Mouse (Mus musculus) heart, embryonic 10.5 days (tissue): ENCODE results near the gene Phf23. TPM values are rescaled to one million over a fixed set of nuclear protein-coding genes. Genes with fewer than 3 reads are reported as not detected.
A peak's percentile ranks its signal among the peaks of the same experiment; 100 is the strongest.

Experiments
- DNase-seq: peaks from one replicate; pipeline ENCODE4 v3.0.0-alpha.2; 2017; ENCODE audit warnings: low spot score
- H3K27ac ChIP-seq: fragments of 300-500 bp; sonication (generic); 2 replicates; pipeline ENCODE4 v1.5.1; 2016; ENCODE audit warnings: mild to moderate bottlenecking
- H3K27me3 ChIP-seq: fragments of 300-500 bp; sonication (generic); 2 replicates; pipeline ENCODE4 v1.6.1; 2016; ENCODE audit warnings: mild to moderate bottlenecking; ENCODE audit not compliant: poor library complexity, insufficient read depth, severe bottlenecking
- H3K36me3 ChIP-seq: fragments of 300-500 bp; sonication (generic); 2 replicates; pipeline ENCODE4 v1.6.1; 2016; ENCODE audit warnings: mild to moderate bottlenecking, moderate library complexity
- H3K4me1 ChIP-seq: fragments of 300-500 bp; sonication (generic); 2 replicates; pipeline ENCODE4 v1.6.1; 2016; ENCODE audit warnings: mild to moderate bottlenecking
- H3K4me3 ChIP-seq: fragments of 300-500 bp; sonication (generic); 2 replicates; pipeline ENCODE4 v1.5.1; 2016; ENCODE audit warnings: mild to moderate bottlenecking, moderate library complexity
- H3K9me3 ChIP-seq: fragments of 300-500 bp; sonication (generic); 2 replicates; pipeline ENCODE4 v1.6.1; 2016; ENCODE audit warnings: mild to moderate bottlenecking, moderate library complexity
- WGBS: fragments of 180-500 bp; shearing (Covaris S2); methylation state at CpG from one replicate; pipeline ENCODE4 v1.1.7; 2016; 5-methylcytosine and 5-hydroxymethylcytosine counted together
- microRNA counts: library from miRNA; unstranded; fragments of <30 nt; microRNA quantifications from one replicate; lab custom pipeline; 2017
- microRNA-seq: library from miRNA; unstranded; fragments of <30 nt; microRNA quantifications from one replicate; pipeline ENCODE4, GENCODE M21; 2017
- polyA plus RNA-seq: library from polyadenylated mRNA; unstranded; fragments of >200 nt; fragmentation: Nextera tagmentation; extraction: Ambion mirVana; gene quantifications from 2 replicates; pipeline ENCODE4 v1.2.1, GENCODE M21; 2016

The Phf23 gene
- polyA plus RNA-seq, 1 experiment from 2014 or later, result 73.3 TPM

DNA sequence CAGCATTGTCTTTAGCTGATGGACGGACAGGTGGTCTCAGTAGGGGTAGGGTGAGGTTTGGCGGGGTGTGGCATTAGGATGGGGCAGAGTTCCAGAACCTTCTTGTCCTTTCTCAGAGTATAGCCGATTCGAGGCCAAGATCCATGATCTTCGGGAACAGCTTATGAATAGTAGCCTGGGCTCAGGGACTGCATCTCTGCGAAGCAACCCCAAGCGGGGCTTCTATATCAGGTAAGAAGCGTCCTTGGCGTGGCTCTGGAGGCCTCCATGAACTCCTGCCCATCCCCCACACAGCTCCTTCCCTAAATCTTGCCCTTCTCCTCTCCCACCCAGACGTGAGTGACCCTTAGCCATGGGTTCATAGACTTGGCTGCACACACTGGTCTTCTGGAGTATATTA lies 44.1 kb downstream of the Phf23 start:
- H3K4me3 ChIP-seq, result no peak overlapping the region
- peaks cover under 1% of the 10 kb centered on the region for H3K4me1 ChIP-seq
- no peaks in the 10 kb centered on the region for H3K27me3 ChIP-seq
- peaks cover 63% of the 10 kb centered on the region for H3K36me3 ChIP-seq
- no peak overlapping the region for H3K27ac ChIP-seq
- DNase-seq, result no peak
- H3K9me3 ChIP-seq, result no peaks in the 10 kb centered on the region
- 89% methylated on average over 10 of the region's 10 CpGs for WGBS

- no peak overlapping the region for H3K27ac ChIP-seq
- 76% methylated on average over 7 of the region's 7 CpGs for WGBS
- no peak for DNase-seq
- no peaks in the 10 kb centered on the region for H3K9me3 ChIP-seq
- no peak overlapping the region for H3K4me3 ChIP-seq
- H3K4me1 ChIP-seq, result peaks cover 5% of the 10 kb centered on the region
- H3K27me3 ChIP-seq, result no peaks in the 10 kb centered on the region
- H3K36me3 ChIP-seq, result peaks cover 66% of the 10 kb centered on the region
Observed at GRCm38 (mm10) chr11:70040184-70040583, 44.6 kb downstream of the Phf23 start.

DNA sequence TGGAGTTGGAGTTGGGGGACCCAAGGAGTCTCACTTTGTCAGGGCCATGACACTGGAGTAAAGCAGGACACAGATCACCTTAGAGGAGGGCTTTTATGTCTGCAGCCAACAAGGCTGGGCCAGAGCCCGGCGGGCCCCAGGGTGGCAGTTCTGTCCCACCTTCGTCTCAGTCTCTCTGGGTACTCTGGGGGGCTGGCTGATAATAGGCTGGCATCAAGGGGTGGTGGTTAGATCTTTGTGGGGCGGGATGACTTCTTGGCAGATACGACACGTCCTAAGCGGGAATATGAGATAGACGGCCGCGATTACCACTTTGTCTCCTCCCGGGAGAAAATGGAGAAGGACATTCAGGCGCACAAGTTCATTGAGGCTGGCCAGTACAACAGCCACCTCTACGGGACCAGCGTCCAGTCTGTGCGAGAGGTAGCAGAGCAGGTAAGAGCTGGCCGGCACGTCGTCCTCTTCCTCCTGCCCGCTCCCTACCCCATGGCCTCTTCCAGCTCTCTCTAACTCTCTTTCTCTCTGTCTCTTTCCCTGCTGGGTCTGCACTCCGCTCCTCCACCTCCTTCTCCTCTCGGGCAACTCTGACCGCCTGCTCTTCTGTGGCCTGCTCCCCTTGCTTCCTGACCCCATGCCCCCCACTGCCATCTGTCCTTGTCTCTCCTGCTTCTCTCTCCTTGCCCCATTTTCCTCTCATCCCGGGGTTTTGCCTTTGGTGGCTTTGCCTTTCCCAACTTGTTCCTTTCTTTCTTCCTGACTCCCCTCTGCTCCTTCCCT lies 46.9 kb downstream of the Phf23 start:
- no peak overlapping the region for H3K4me3 ChIP-seq
- 88% methylated on average over 23 of the region's 23 CpGs for WGBS
- peaks cover 61% of the 10 kb centered on the region for H3K36me3 ChIP-seq
- H3K27ac ChIP-seq, result no peak overlapping the region
- H3K27me3 ChIP-seq, result no peaks in the 10 kb centered on the region
- H3K4me1 ChIP-seq, result peaks cover 5% of the 10 kb centered on the region
- no peaks in the 10 kb centered on the region for H3K9me3 ChIP-seq
- no peak for DNase-seq

- Histone ChIP-seq H3K36me3 (peaks cover 61% of the 10 kb centered on the region), H3K27ac (no peak overlapping the region), H3K4me3 (no peak overlapping the region), H3K9me3 (no peaks in the 10 kb centered on the region), H3K27me3 (no peaks in the 10 kb centered on the region), H3K4me1 (peaks cover 5% of the 10 kb centered on the region)
- no peak for DNase-seq
- WGBS, result 80% methylated on average over 7 of the region's 7 CpGs
Observed at GRCm38 (mm10) chr11:70043665-70044064, 48.1 kb downstream of the Phf23 start.

DNA sequence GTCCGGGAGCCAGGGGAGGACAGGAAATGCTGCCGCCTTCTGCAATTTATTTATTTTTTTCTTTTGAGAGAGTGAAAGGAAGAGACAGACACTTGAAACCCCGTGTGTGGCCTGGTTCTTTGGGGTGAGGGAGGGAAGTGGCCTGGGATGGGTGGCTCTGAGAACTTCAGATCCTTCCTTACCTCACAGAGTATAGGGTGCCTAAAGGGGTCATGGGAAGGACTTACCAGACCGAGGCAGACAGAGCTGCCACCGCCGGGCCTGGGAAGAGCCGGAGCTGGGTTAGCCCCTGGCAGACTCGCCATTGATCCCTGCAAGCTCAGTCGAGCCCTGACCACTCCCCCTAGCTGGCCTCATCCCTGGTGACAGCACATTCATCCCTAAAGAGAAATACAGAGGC lies 49.9 kb downstream of the Phf23 start:
- Histone ChIP-seq H3K9me3 (no peaks in the 10 kb centered on the region), H3K36me3 (peaks cover 44% of the 10 kb centered on the region), H3K27ac (no peak overlapping the region), H3K4me3 (no peak overlapping the region), H3K27me3 (no peaks in the 10 kb centered on the region; the same call in 1 of the 2 replicates), H3K4me1 (peaks cover 8% of the 10 kb centered on the region)
- no peak for DNase-seq
- 50% methylated on average over 9 of the region's 9 CpGs for WGBS

- Histone ChIP-seq H3K27me3 (peaks cover 18% of the 10 kb centered on the region; the same call in 1 of the 2 replicates), H3K4me3 (no peak overlapping the region), H3K9me3 (no peaks in the 10 kb centered on the region), H3K4me1 (peaks cover 10% of the 10 kb centered on the region), H3K36me3 (peaks cover 6% of the 10 kb centered on the region), H3K27ac (no peak overlapping the region)
- no peak for DNase-seq
- 76% methylated on average over 6 of the region's 6 CpGs for WGBS
Observed at GRCm38 (mm10) chr11:70049366-70049765, 53.8 kb downstream of the Phf23 start.

MicroRNA genes within 50 kb of the gene (microRNA counts, 519-probe panel; counts per million panel counts)
- not detected for microRNA mmu-miR-324-3p (lab: Ali Mortazavi, UCI)
- 3,195 counts per million, percentile 14 among the panel's probes with 10 or more counts for microRNA mmu-miR-324-5p (lab: Ali Mortazavi, UCI)

Small RNA genes within 50 kb of the gene (microRNA-seq; reads per million reads assigned to microRNA genes)
- gene Gm44349, result not detected
- gene Mir324, result 2,292 reads per million, percentile 86 among the genes with 10 or more reads in this experiment

Other genes starting within 250 kb of the Phf23 start
- 24.9 and 29.6 TPM in 2 replicates for gene Polr2a, start 237.1 kb upstream of the Phf23 start, polyA plus RNA-seq
- 0.16 TPM in 1 of 2 replicates, not detected in the other for gene Slc35g3, start 233.8 kb upstream of the Phf23 start, polyA plus RNA-seq
- gene Zbtb4, start 229.9 kb upstream of the Phf23 start, polyA plus RNA-seq, result 1.7 and 2.4 TPM in 2 replicates
- gene Chrnb1, start 199.8 kb upstream of the Phf23 start, polyA plus RNA-seq, result 3.9 and 4.9 TPM in 2 replicates
- gene Fgf11, start 193.9 kb upstream of the Phf23 start, polyA plus RNA-seq, result 0.97 and 1.1 TPM in 2 replicates
- 1.5 and 1.8 TPM in 2 replicates for gene Tmem102, start 190.2 kb upstream of the Phf23 start, polyA plus RNA-seq
- not detected in 2 replicates for gene Gm39566, start 180.5 kb upstream of the Phf23 start, polyA plus RNA-seq
- gene Spem2, start 177.3 kb upstream of the Phf23 start, polyA plus RNA-seq, result 0.08 TPM in 1 of 2 replicates, not detected in the other
- gene Spem1, start 173.6 kb upstream of the Phf23 start, polyA plus RNA-seq, result not detected in 2 replicates
- 1.3 and 3.7 TPM in 2 replicates for gene Nlgn2, start 158.0 kb upstream of the Phf23 start, polyA plus RNA-seq
- gene Tmem256, start 157.3 kb upstream of the Phf23 start, polyA plus RNA-seq, result 294 and 327 TPM in 2 replicates
- gene Plscr3, start 149.4 kb upstream of the Phf23 start, polyA plus RNA-seq, result 72.7 and 74.5 TPM in 2 replicates
- gene Tnk1, start 137.0 kb upstream of the Phf23 start, polyA plus RNA-seq, result 0.28 and 1.2 TPM in 2 replicates
- not detected in 2 replicates for gene Tmem95, start 117.8 kb upstream of the Phf23 start, polyA plus RNA-seq
- 5.0 and 6.2 TPM in 2 replicates for gene Kctd11, start 114.4 kb upstream of the Phf23 start, polyA plus RNA-seq
- 10.6 and 16.2 TPM in 2 replicates for gene Acap1, start 100.2 kb upstream of the Phf23 start, polyA plus RNA-seq
- 5.5 and 8.7 TPM in 2 replicates for gene 2810408A11Rik, start 94.8 kb upstream of the Phf23 start, polyA plus RNA-seq
- 8.3 and 12.7 TPM in 2 replicates for gene Neurl4, start 94.7 kb upstream of the Phf23 start, polyA plus RNA-seq
- 55.2 and 69.4 TPM in 2 replicates for gene Gps2, start 81.9 kb upstream of the Phf23 start, polyA plus RNA-seq
- 2,011 and 2,470 TPM in 2 replicates for gene Eif5a, start 73.8 kb upstream of the Phf23 start, polyA plus RNA-seq
- 1.8 and 2.1 TPM in 2 replicates for gene Ybx2, start 60.0 kb upstream of the Phf23 start, polyA plus RNA-seq
- 17.8 and 24.1 TPM in 2 replicates for gene Slc2a4, start 47.6 kb upstream of the Phf23 start, polyA plus RNA-seq
- 4.7 and 22.3 TPM in 2 replicates for gene Cldn7, start 31.0 kb upstream of the Phf23 start, polyA plus RNA-seq
- gene Ctdnep1, start 14.6 kb upstream of the Phf23 start, polyA plus RNA-seq, result 20.5 and 23.8 TPM in 2 replicates
- gene Elp5, start 13.3 kb upstream of the Phf23 start, polyA plus RNA-seq, result 135 and 147 TPM in 2 replicates
- gene Gabarap, start 4.6 kb upstream of the Phf23 start, polyA plus RNA-seq, result 365 and 379 TPM in 2 replicates
- 29.5 and 40.3 TPM in 2 replicates for gene Dvl2, start 4.8 kb downstream of the Phf23 start, polyA plus RNA-seq
- gene Acadvl, start 19.6 kb downstream of the Phf23 start, polyA plus RNA-seq, result 79.1 and 102 TPM in 2 replicates
- 5.7 and 9.3 TPM in 2 replicates for gene Dlg4, start 21.2 kb downstream of the Phf23 start, polyA plus RNA-seq
- gene Asgr1, start 58.3 kb downstream of the Phf23 start, polyA plus RNA-seq, result 0.23 and 0.93 TPM in 2 replicates
- 0.17 and 1.1 TPM in 2 replicates for gene Asgr2, start 96.9 kb downstream of the Phf23 start, polyA plus RNA-seq
- 0.28 and 0.59 TPM in 2 replicates for gene Mgl2, start 134.6 kb downstream of the Phf23 start, polyA plus RNA-seq
- 0.31 TPM in 1 of 2 replicates, not detected in the other for gene Clec10a, start 160.4 kb downstream of the Phf23 start, polyA plus RNA-seq
- 0.51 and 2.4 TPM in 2 replicates for gene Slc16a11, start 217.0 kb downstream of the Phf23 start, polyA plus RNA-seq
- 10.0 and 10.4 TPM in 2 replicates for gene Slc16a13, start 225.3 kb downstream of the Phf23 start, polyA plus RNA-seq
- gene Bcl6b, start 234.0 kb downstream of the Phf23 start, polyA plus RNA-seq, result 10.7 and 15.0 TPM in 2 replicates
- 142 and 153 TPM in 2 replicates for gene 0610010K14Rik, start 242.1 kb downstream of the Phf23 start, polyA plus RNA-seq
- 6.5 and 8.7 TPM in 2 replicates for gene Gm21988, start 244.1 kb downstream of the Phf23 start, polyA plus RNA-seq
- gene Rnasek, start 244.1 kb downstream of the Phf23 start, polyA plus RNA-seq, result 126 and 165 TPM in 2 replicates